Comparison of ENCODE assay signal across 12 mouse cellular contexts in genomic region chr1:72913073-72913472, GRCm38 (mm10). TPM values are rescaled to one million over a fixed set of nuclear protein-coding genes. Genes with fewer than 3 reads are reported as not detected.
A peak's percentile ranks its signal among the peaks of the same experiment; 100 is the strongest.
DNase-seq lines count a peak whose midpoint lies in the region; ATAC-seq and TF ChIP-seq lines count a peak whose summit lies in the region.
"Had no signal": no experiment of that assay in that cellular context is flagged by ENCODE, and none has a peak within 500 bp of the region (broad histone marks: within the 10 kb centered on the region; RNA-seq: fewer than 3 reads in every experiment).

No protein-coding gene starts in this region.

- H3K9ac ChIP-seq in midbrain, embryonic 15.5 days, result no peak overlapping the region
- H3K9ac ChIP-seq: limb, embryonic 12.5 days had no signal

- H3K9me3 ChIP-seq in midbrain, embryonic 15.5 days, result no peaks in the 10 kb centered on the region
- H3K9me3 ChIP-seq: limb, embryonic 12.5 days had no signal

- H3K27me3 ChIP-seq in myocyte (ENCODE audit: control insufficient read depth, insufficient read depth, insufficient read length), result no peaks in the 10 kb centered on the region
- H3K27me3 ChIP-seq in midbrain, embryonic 15.5 days (replicated peaks), result no peaks in the 10 kb centered on the region
- H3K27me3 ChIP-seq in thymus, adult 2 months (ENCODE audit: control insufficient read depth, insufficient read depth, low read length), result no peaks in the 10 kb centered on the region
- H3K27me3 ChIP-seq: limb, embryonic 12.5 days had no signal

- H3K79me2 ChIP-seq in myocyte (ENCODE audit: control insufficient read depth, insufficient read depth), result no peaks in the 10 kb centered on the region

- no peak for TF ChIP-seq POLR2A in lung, adult 2 months (IDR thresholded peaks at IDR 0.05; ENCODE audit: borderline replicate concordance, extremely low read depth, low read depth, low read length)
- TF ChIP-seq POLR2A in myocyte (IDR thresholded peaks at IDR 0.05; ENCODE audit: insufficient read length, low read depth), result no peak
- TF ChIP-seq POLR2A in thymus, adult 2 months (IDR thresholded peaks at IDR 0.05; ENCODE audit: control insufficient read depth, extremely low read depth, insufficient read depth, low read length, poor library complexity), result no peak

- no peak overlapping the region for H3K4me3 ChIP-seq in lung, adult 2 months (replicated peaks; ENCODE audit: extremely low read depth, low read depth, low read length)
- H3K4me3 ChIP-seq in myocyte, result no peak overlapping the region
- H3K4me3 ChIP-seq in midbrain, embryonic 15.5 days, result no peak overlapping the region
- no peak overlapping the region for H3K4me3 ChIP-seq in thymus, adult 2 months (ENCODE audit: control insufficient read depth, insufficient read depth, low read length)
- H3K4me3 ChIP-seq: limb, embryonic 12.5 days had no signal

- 74% methylated on average over 5 of the region's 5 CpGs for WGBS in lung, adult 2 months
- 87% methylated on average over 5 of the region's 5 CpGs for WGBS in midbrain, embryonic 15.5 days
- 88% methylated on average over 5 of the region's 5 CpGs for WGBS in thymus, adult 2 months

- H3K4me1 ChIP-seq in lung, adult 2 months (ENCODE audit: control insufficient read depth, insufficient read depth, low read length), result 0 out of 2 replicates have a peak, but pooled peaks cover 4% of the 10 kb centered on the region
- no peaks in the 10 kb centered on the region for H3K4me1 ChIP-seq in midbrain, embryonic 15.5 days
- H3K4me1 ChIP-seq in thymus, adult 2 months (replicated peaks; ENCODE audit: control insufficient read depth, insufficient read depth, low read length), result no peaks in the 10 kb centered on the region
- H3K4me1 ChIP-seq: limb, embryonic 12.5 days had no signal

- intact Hi-C loops in heart, postnatal 25 days (cut with DNase I), result no loop called here

- TF ChIP-seq CTCF in lung, adult 2 months (IDR thresholded peaks at IDR 0.05; ENCODE audit: insufficient read depth, low read length), result no peak
- TF ChIP-seq CTCF in thymus, adult 2 months (IDR thresholded peaks at IDR 0.05; ENCODE audit: borderline replicate concordance, control insufficient read depth, extremely low read depth, insufficient read depth, low read length, poor library complexity), result no peak

- H3K36me3 ChIP-seq in myocyte (ENCODE audit: control insufficient read depth, insufficient read depth), result no peaks in the 10 kb centered on the region
- H3K36me3 ChIP-seq in midbrain, embryonic 15.5 days (replicated peaks), result no peaks in the 10 kb centered on the region
- H3K36me3 ChIP-seq in thymus, adult 2 months (ENCODE audit: control insufficient read depth, insufficient read depth, low read length), result no peaks in the 10 kb centered on the region
- H3K36me3 ChIP-seq: limb, embryonic 12.5 days had no signal

- no peak overlapping the region for H3ac ChIP-seq in myocyte (ENCODE audit: control insufficient read depth, insufficient read length)

- DNase-seq in heart, adult 18-20 months, result peak; percentile 22 to 58
- DNase-seq in heart, postnatal 25 days (ENCODE audit: low spot score), result no peak
- DNase-seq in adrenal gland, postnatal 14 days, result peak; percentile 55
- peak; percentile 73 for DNase-seq in lung, adult 2 months
- DNase-seq in thymus, adult 2 months, result no peak
- DNase-seq: cerebellum, adult 9-11 months; kidney, adult 11 months; retina, postnatal 1 day had no signal

- H3K27ac ChIP-seq in midbrain, embryonic 15.5 days, result no peak overlapping the region
- H3K27ac ChIP-seq in thymus, adult 2 months (ENCODE audit: control insufficient read depth, insufficient read depth, low read length), result no peak overlapping the region
- H3K27ac ChIP-seq: limb, embryonic 12.5 days had no signal

- no peak overlapping the region for H3K4me2 ChIP-seq in myocyte (ENCODE audit: low read depth)
- H3K4me2 ChIP-seq in midbrain, embryonic 15.5 days, result no peak overlapping the region
- H3K4me2 ChIP-seq: limb, embryonic 12.5 days had no signal

- ATAC-seq in midbrain, embryonic 15.5 days (replicated peaks), result no peak

TF ChIP-seq in myocyte, 11 proteins besides CTCF, POLR2A, EP300 and RAD21:
- no peak for TF ChIP-seq E2F4 (IDR thresholded peaks at IDR 0.05; ENCODE audit: insufficient read depth)
- peak in 1 of 3 experiments; percentile 57 for TF ChIP-seq MYOD1 (IDR thresholded peaks at IDR 0.05; ENCODE audit: control insufficient read depth in 1 of 3, insufficient read length in 2 of 3, low read depth in 2 of 3)
- TF ChIP-seq POLR2AphosphoS2 (IDR thresholded peaks at IDR 0.05; ENCODE audit: insufficient read length, low read depth), result no peak
- TF ChIP-seq CEBPB (IDR thresholded peaks at IDR 0.05; ENCODE audit: insufficient read depth, poor library complexity, severe bottlenecking), result 0 out of 2 replicates have a peak, but pooled peaks have one; percentile 30
- TF ChIP-seq SRF (IDR thresholded peaks at IDR 0.05; ENCODE audit: control insufficient read depth, insufficient read length, low read depth), result no peak
TF ChIP-seq in myocyte: peak in this region for 2.

RNA-seq across cellular contexts. Expression of gene Igfbp5, which starts 38.4 kb away (rescaled TPM):
- 100 to 1,000 TPM in 1 of 2 experiments, 10 to 100 TPM in 1; 80.7 to 123 TPM for total RNA-seq in heart, adult 18-20 months (2021)
- total RNA-seq in heart, postnatal 25 days (2021), result 100 to 1,000 TPM; 112 to 149 TPM
- 68.1 and 74.3 TPM in 2 replicates for total RNA-seq in adrenal gland, postnatal 14 days (2021)
- 91.2 and 118 TPM in 2 replicates for polyA plus RNA-seq in lung, adult 2 months (2012; rRNA removed)
- polyA plus RNA-seq in myocyte (2012; fragmentation: generic; extraction: Trizol), result 691 TPM
- 38.4 and 39.6 TPM in 2 replicates for polyA plus RNA-seq in midbrain, embryonic 15.5 days (2015; fragmentation: Nextera tagmentation; extraction: Ambion mirVana)
- polyA plus RNA-seq in thymus, adult 2 months (2012; rRNA removed), result 27.0 and 58.3 TPM in 2 replicates
- total RNA-seq: MEL had no signal

Comparison
In these comparisons a context has a peak if more than half of its experiments do, and no peak if none do; other contexts are left out.
1. DNase-seq: peak in heart, adult 18-20 months (2 of 2), adrenal gland, postnatal 14 days (single experiment) and lung, adult 2 months (single experiment); none in heart, postnatal 25 days (single experiment) and thymus, adult 2 months (single experiment).